Mouse (Mus musculus): ENCODE measurements around the gene Unc5a. TPM values are rescaled to one million over a fixed set of nuclear protein-coding genes. Genes with fewer than 3 reads are reported as not detected.

Unc5a gene
- polyA plus RNA-seq, 1 experiment from 2014 or later = 5.0 TPM

DNA sequence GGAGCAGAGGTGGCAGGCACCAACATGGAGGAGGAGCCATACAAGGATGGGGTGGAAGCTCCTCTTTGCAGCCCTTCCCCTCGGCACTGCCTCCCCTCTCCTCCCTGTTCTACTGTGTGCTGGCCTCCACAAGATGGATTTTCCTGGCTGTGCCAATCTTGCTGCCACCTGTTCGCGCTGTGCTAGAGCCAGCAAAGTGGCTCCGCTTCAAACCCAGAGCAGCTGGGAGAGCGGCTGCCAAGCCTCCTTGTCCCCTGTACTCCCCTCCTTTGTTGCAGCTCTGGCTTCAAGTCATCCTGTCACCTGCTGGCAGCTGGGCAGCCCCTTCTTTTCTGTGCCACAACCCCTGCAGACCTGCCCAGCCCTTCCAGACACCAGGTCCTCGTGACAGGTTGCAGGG is 13.0 kb upstream of the Unc5a start:
- Histone ChIP-seq H3K9me3 (no peaks in the 10 kb centered on the region), H3K4me1 (peaks cover 11% of the 10 kb centered on the region), H3K4me2 (no peak overlapping the region), H3K4me3 (no peak overlapping the region), H3K27ac (no peak overlapping the region), H3K9ac (no peak overlapping the region), H3K27me3 (peaks cover 5% of the 10 kb centered on the region; the same call in 1 of the 2 replicates), H3K36me3 (no peaks in the 10 kb centered on the region)
- no peak for ATAC-seq (ENCODE audit: borderline replicate concordance, extremely low read depth, low FRiP score, low TSS enrichment)
- WGBS = 62% methylated on average over 6 of the region's 6 CpGs

DNA sequence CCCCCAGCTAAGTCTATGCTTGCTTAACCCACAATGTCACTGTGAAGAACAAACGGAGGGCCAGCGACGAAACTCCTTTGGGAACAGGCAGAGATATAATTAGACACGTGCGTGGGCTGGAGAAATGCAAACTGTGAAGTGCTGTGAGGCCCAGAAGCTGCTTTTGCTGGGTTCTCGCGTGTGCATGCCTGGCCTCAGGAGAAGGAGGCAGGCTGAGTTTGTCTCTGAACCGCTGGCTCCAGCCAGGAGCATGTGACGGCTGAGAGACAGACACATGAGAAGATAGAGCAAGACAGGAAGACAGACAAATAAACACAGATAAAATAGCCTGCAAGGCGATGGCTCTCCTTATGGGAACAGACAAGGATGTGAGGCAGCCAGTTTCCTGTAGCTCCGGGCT is 11.3 kb upstream of the Unc5a start:
- H3K9ac ChIP-seq = no peak overlapping the region
- ATAC-seq (ENCODE audit: borderline replicate concordance, extremely low read depth, low FRiP score, low TSS enrichment) = peak; percentile 37; the same call in 1 of the 2 replicates
- no peak overlapping the region for H3K4me2 ChIP-seq
- 11% methylated on average over 11 of the region's 11 CpGs for WGBS
- H3K4me3 ChIP-seq = no peak overlapping the region
- peaks cover 11% of the 10 kb centered on the region for H3K4me1 ChIP-seq
- H3K27me3 ChIP-seq = peaks cover 5% of the 10 kb centered on the region; the same call in 1 of the 2 replicates
- H3K36me3 ChIP-seq = no peaks in the 10 kb centered on the region
- H3K9me3 ChIP-seq = no peaks in the 10 kb centered on the region
- H3K27ac ChIP-seq = no peak overlapping the region

DNA sequence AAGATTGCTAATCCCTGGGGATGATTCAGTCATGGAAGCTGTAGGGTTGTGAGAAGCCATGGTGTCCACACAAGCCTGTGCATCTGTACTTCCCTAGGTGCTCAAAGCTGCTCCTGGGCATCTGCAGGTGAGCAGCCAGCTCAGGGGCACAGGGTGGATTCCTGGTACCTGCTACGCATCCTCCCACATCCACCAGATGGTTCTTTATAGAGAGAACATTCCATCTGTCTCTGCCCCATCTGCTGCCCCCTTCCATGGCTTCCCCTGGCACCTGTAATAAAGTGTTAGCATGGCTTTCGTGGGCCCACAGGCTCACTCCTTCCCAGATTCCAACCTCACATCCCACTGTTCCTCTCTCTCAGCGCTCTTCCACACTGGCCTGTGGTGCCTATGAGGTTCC is 10.7 kb upstream of the Unc5a start:
- H3K9me3 ChIP-seq = no peaks in the 10 kb centered on the region
- H3K9ac ChIP-seq = no peak overlapping the region
- WGBS = 73% methylated on average over 3 of the region's 3 CpGs
- peaks cover 5% of the 10 kb centered on the region; the same call in 1 of the 2 replicates for H3K27me3 ChIP-seq
- peaks cover 11% of the 10 kb centered on the region for H3K4me1 ChIP-seq
- H3K4me2 ChIP-seq = no peak overlapping the region
- H3K27ac ChIP-seq = no peak overlapping the region
- no peaks in the 10 kb centered on the region for H3K36me3 ChIP-seq
- no peak for ATAC-seq (ENCODE audit: borderline replicate concordance, extremely low read depth, low FRiP score, low TSS enrichment)
- no peak overlapping the region for H3K4me3 ChIP-seq

DNA sequence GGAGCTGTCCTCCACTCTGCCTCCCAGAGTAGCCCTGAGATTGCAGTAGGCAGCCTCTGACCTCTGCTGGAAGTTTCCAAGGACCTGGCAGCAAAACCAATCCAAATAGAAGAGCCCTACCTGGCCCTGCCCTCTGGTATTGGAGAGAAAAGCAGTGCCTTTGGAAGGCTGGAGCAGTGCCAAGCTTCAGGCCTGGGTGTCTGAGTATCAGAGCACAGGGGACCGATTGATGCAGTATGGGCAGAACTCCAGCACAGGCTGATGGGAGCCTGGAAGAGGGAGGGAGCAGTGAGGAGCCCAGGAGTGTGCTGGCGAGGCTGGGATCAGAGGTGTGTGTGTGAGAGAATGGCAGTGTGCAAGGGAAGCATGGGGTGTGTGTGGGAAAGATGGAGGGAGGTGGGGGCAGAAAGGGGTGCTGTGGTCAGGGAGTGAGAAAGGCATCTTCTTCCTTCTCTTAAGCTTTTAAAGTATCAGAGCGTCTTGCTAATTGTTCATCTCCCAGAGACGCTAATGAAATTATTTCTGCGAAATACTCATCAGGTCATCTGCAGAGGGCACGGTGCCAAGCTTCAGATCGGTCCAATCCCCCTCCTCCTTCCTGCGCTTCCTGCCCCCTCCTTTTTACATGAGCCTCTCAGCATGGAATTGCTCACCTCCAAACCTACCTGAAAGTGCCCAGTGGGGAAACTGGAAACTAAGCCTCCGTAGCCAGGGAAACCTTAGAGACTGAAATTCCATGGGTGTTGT is 4.6 kb upstream of the Unc5a start:
- no peak overlapping the region for H3K27ac ChIP-seq
- 38% methylated on average over 9 of the region's 9 CpGs for WGBS
- no peak for ATAC-seq (ENCODE audit: borderline replicate concordance, extremely low read depth, low FRiP score, low TSS enrichment)
- H3K9me3 ChIP-seq = no peaks in the 10 kb centered on the region
- H3K4me1 ChIP-seq = peaks cover 10% of the 10 kb centered on the region
- no peak overlapping the region for H3K4me2 ChIP-seq
- H3K36me3 ChIP-seq = no peaks in the 10 kb centered on the region
- no peak overlapping the region for H3K9ac ChIP-seq
- peaks cover 50% of the 10 kb centered on the region for H3K27me3 ChIP-seq
- no peak overlapping the region for H3K4me3 ChIP-seq

DNA sequence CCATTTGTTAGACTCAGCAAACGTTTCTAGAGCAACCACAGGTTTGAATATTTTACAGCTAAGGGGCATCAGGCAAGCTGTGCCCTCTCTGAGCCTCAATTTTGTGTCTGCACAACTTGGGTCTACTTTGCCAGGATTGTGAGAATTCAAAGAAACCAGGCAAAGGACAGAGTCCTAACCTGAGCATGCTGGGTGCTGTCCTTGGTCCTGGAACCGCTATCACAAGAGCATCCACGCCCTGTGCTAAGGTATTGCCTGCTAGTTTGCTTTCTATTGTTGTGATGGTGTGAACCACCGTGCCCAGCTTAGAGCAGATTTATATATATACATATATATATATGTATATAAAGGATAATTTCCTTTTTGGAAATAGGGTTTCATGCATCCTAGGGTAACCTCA is 3.9 kb upstream of the Unc5a start:
- H3K9me3 ChIP-seq = no peaks in the 10 kb centered on the region
- H3K27me3 ChIP-seq = peaks cover 56% of the 10 kb centered on the region
- no peak overlapping the region for H3K4me2 ChIP-seq
- WGBS = 8% methylated on average over 4 of the region's 4 CpGs
- H3K9ac ChIP-seq = no peak overlapping the region
- H3K27ac ChIP-seq = no peak overlapping the region
- H3K36me3 ChIP-seq = no peaks in the 10 kb centered on the region
- no peak overlapping the region for H3K4me3 ChIP-seq
- no peak for ATAC-seq (ENCODE audit: borderline replicate concordance, extremely low read depth, low FRiP score, low TSS enrichment)
- H3K4me1 ChIP-seq = peaks cover 18% of the 10 kb centered on the region

DNA sequence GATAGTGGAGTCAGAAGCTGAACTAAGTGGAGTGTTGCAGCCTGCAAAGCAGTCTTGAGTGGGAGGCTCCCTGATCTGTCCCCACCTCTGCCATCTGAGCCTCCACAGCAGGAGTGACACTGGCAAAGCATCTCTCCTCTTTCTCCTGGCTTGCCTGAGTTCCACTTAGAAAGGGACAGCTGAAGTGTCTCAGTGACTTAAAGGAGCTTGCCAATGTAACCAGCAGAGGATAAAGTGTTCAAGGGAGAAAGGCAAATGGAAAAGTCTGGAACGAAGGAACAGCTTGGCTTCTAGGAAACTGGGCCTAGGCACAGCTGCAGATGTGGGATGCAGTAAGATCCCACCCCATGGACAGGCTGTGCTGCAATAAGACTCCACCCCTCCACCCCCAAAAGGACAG is 2.8 kb upstream of the Unc5a start:
- Histone ChIP-seq H3K9ac (no peak overlapping the region), H3K4me1 (peaks cover 21% of the 10 kb centered on the region), H3K27me3 (peaks cover 67% of the 10 kb centered on the region), H3K27ac (no peak overlapping the region), H3K9me3 (no peaks in the 10 kb centered on the region), H3K36me3 (no peaks in the 10 kb centered on the region), H3K4me2 (no peak overlapping the region), H3K4me3 (no peak overlapping the region)
- no peak for ATAC-seq (ENCODE audit: borderline replicate concordance, extremely low read depth, low FRiP score, low TSS enrichment)
- WGBS = 68% methylated on average over 1 of the region's 1 CpGs

DNA sequence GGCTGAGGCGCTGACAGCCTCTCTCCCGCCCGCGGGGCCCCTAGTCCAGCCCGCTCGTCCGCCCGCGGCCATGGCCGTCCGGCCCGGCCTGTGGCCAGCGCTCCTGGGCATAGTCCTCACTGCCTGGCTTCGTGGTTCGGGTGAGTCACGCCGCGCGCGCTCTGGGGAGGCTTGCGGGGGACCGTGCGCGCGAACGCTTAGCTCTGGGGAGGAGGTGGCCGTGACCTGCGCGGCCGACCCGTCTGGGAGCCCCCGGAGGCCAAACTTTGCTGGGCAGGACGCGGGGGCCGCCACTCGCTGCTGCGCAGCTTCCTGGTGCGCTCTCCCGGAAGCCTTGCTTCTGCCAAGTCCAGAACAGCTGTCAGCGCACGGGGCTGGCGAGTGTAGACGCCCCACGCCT is 381 bp downstream of the Unc5a start:
- no peaks in the 10 kb centered on the region for H3K36me3 ChIP-seq
- H3K4me1 ChIP-seq = peaks cover 27% of the 10 kb centered on the region
- 1% methylated on average over 44 of the region's 44 CpGs for WGBS
- peak overlapping the region; percentile 49 for H3K9ac ChIP-seq
- H3K9me3 ChIP-seq = no peaks in the 10 kb centered on the region
- H3K4me2 ChIP-seq = peak overlapping the region; percentile 100
- ATAC-seq (ENCODE audit: borderline replicate concordance, extremely low read depth, low FRiP score, low TSS enrichment) = peak; percentile 60
- H3K4me3 ChIP-seq = peak overlapping the region; percentile 74
- H3K27ac ChIP-seq = 0 out of 2 replicates have a peak overlapping the region, but pooled peaks have one; percentile 22
- peaks cover 83% of the 10 kb centered on the region for H3K27me3 ChIP-seq

DNA sequence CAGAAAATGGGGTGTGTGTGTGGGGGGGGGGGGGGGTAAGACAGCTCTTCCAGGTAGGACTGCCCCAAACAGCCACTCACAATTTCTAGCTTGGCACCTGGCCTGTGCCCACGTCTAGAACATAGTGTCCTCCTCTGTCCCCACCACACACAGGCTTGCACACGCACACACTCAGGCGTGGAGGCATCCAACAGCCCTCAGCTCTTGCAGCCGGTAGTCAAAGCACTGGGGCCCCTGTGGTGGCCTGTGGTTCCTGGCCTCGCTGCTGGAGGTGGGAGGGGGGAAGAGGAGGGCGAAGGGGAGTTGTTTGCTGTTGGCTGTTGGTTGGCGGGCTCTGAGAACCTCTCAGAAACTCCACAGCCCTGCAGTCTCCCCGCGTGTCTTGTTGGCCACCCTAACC is 920 bp downstream of the Unc5a start:
- H3K9ac ChIP-seq = no peak overlapping the region
- no peak for ATAC-seq (ENCODE audit: borderline replicate concordance, extremely low read depth, low FRiP score, low TSS enrichment)
- 1% methylated on average over 8 of the region's 9 CpGs for WGBS
- no peak overlapping the region for H3K27ac ChIP-seq
- H3K36me3 ChIP-seq = no peaks in the 10 kb centered on the region
- H3K9me3 ChIP-seq = no peaks in the 10 kb centered on the region
- H3K27me3 ChIP-seq = peaks cover 83% of the 10 kb centered on the region
- peak overlapping the region; percentile 100 for H3K4me2 ChIP-seq
- H3K4me1 ChIP-seq = peaks cover 27% of the 10 kb centered on the region
- H3K4me3 ChIP-seq = peak overlapping the region; percentile 74

DNA sequence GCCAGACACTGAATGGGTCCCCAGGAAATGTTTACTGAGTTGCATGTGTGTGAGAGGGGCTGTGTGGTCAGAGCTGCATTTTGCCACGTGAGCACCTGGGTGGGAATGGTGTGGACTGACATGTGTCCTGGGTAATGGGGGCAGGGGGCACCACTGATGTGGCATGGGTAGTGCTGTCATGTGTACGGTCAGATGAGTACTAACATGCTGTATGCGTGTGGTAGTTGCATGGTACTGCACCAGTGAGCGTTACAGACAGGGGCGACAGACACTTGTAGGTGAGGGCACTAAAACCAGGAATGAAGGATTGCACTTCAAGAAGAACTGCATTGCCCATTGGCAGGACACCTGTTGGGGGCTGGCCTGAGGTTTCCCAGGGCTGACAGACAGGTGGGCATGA is 2.0 kb downstream of the Unc5a start:
- Histone ChIP-seq H3K27ac (no peak overlapping the region), H3K36me3 (no peaks in the 10 kb centered on the region), H3K4me1 (peaks cover 28% of the 10 kb centered on the region), H3K9me3 (no peaks in the 10 kb centered on the region), H3K9ac (no peak overlapping the region), H3K27me3 (peaks cover 85% of the 10 kb centered on the region), H3K4me3 (no peak overlapping the region), H3K4me2 (no peak overlapping the region)
- no peak for ATAC-seq (ENCODE audit: borderline replicate concordance, extremely low read depth, low FRiP score, low TSS enrichment)
- WGBS = 42% methylated on average over 5 of the region's 5 CpGs

DNA sequence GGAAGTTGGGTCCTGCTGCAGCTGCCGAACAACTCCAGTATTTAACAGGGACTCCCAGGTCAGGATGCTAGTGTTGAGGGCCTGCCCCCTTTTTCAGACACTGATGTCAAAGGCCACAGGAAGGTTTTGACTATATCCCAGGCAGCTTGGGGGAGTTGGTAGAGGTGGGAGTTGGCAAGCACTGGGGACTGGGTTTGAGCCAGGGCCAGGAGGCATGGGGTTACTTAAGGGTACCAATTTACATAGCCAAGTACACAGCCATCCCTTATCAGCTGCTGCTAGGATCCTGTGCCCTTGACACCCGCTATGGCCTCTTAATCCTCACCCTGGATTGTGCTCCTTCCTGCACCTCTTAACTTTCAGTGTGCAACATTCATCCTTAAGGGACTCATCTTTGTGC is 5.5 kb downstream of the Unc5a start:
- Histone ChIP-seq H3K9me3 (no peaks in the 10 kb centered on the region), H3K4me2 (no peak overlapping the region), H3K36me3 (no peaks in the 10 kb centered on the region), H3K9ac (no peak overlapping the region), H3K4me3 (no peak overlapping the region), H3K27me3 (peaks cover 54% of the 10 kb centered on the region), H3K4me1 (peaks cover 21% of the 10 kb centered on the region), H3K27ac (no peak overlapping the region)
- no peak for ATAC-seq (ENCODE audit: borderline replicate concordance, extremely low read depth, low FRiP score, low TSS enrichment)
- WGBS = 62% methylated on average over 2 of the region's 2 CpGs

DNA sequence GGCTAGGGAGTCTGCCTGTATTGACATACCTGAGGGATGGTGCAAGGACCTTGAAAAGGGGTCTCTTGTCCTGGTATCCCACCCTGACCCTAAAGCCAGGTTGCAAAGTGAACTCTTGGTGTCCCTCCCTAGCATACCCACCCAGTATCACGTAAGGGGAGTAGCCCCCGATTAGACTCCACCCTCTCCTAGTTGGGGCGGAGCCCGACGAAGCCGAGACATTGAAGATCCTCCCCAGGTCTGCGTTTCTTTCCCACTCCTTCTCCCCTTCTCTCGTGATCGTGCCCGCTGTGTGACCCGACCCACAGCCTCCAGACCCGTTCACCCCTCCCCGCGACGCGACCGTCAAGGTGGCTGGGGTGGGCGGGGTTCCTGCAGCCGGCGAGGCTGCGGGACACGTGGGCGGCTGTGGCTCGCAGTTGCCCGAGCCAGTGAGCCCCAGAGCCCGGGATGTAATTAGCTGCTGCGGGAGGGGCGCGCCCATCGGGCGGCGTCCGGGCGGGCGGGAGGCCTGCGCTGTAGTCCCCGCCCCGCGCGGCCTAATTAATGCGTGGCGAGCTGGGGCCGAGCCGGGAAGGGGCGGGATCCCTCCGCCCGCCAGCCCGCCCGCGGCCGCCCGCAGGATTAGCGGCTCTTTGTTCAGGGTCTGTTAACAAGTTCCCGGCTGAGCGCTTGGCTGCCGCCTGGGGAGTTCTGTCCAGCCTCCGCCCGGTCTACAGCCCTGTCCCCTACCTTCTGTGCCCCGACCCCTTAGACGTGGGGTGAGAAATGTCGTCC is 6.7 kb downstream of the Unc5a start:
- peaks cover 44% of the 10 kb centered on the region for H3K27me3 ChIP-seq
- under 1% methylated on average over 61 of the region's 61 CpGs for WGBS
- peak; percentile 60; the same call in 1 of the 2 replicates for ATAC-seq (ENCODE audit: borderline replicate concordance, extremely low read depth, low FRiP score, low TSS enrichment)

DNA sequence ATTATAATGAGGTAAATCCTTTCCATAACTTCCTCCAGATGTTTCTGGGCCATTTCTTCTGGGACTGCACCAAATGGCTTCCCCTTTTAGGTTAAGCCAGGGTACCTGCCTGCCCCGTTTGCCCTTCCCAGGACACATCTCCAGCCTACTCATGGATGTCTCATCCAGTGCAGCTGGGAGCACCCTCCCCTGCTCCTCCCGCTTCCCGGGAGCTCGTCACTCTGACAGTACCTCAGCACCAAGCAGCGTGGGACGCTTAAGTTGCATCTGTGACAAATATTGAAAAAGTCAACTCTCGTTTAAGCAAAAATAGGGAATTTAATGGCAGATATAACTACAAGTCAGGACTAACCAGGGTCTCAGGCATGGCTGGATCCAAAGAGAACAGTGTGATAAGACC is 8.1 kb downstream of the Unc5a start:
- no peak for ATAC-seq (ENCODE audit: borderline replicate concordance, extremely low read depth, low FRiP score, low TSS enrichment)
- H3K27me3 ChIP-seq = peaks cover 33% of the 10 kb centered on the region
- H3K4me3 ChIP-seq = no peak overlapping the region
- no peak overlapping the region for H3K4me2 ChIP-seq
- 76% methylated on average over 7 of the region's 7 CpGs for WGBS
- no peak overlapping the region for H3K27ac ChIP-seq
- no peaks in the 10 kb centered on the region for H3K9me3 ChIP-seq
- H3K36me3 ChIP-seq = no peaks in the 10 kb centered on the region
- H3K4me1 ChIP-seq = peaks cover 11% of the 10 kb centered on the region
- no peak overlapping the region for H3K9ac ChIP-seq

More for the DNA sequence above, 6.7 kb downstream of the Unc5a start:
- Histone ChIP-seq H3K36me3 (no peaks in the 10 kb centered on the region), H3K4me1 (peaks cover 11% of the 10 kb centered on the region), H3K27ac (no peak overlapping the region), H3K9ac (peak overlapping the region; percentile 46), H3K9me3 (no peaks in the 10 kb centered on the region), H3K4me3 (peak overlapping the region; percentile 54), H3K4me2 (peak overlapping the region; percentile 97)
